Mouse (Mus musculus) v-Abl transformed pro-B cells (cell line): ENCODE results near the gene Aipl1.
"Not testable (repeated sequence)": the region's sequence is repeated elsewhere in the genome, so short reads cannot be mapped to it uniquely, and the experiment has no call there.

ENCODE experiments used
- in situ Hi-C, 2 experiments: fragments of 400-800 bp; cut with MboI; formaldehyde crosslinking; loops; one replicate each; pipeline ENCODE4 v1.15.1; 2025; ENCODE audit not compliant: unreplicated experiment in 2 of 2

Gene Aipl1

DNA sequence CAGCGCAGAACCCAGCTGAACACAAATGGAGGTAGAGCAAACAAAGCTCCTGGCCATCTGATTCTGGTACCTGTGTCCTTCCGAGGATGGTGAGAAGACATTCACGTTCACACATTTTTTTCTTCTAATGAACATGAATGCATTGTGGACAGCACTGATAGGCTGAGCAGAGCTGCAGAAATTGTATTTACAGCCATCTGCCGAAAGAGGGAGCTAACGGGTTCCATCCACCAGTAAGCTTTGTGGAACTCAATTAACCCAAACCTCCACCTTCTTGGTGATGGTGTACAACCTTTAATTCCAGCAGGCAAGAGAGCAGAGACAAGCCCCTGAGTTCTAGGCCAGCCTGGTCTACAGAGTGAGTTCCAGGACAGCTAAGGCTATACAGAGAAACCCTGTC lies 11.5 kb downstream of the Aipl1 start:
- in situ Hi-C loops = loop anchor here (10.0 to 25.0 kb wide), 3 partner anchors 351 to 1014 kb away; partner anchors contain the start of genes Derl2 (in 2 of the 2), Dhx33 (in 2 of the 2) and Mis12 (in 2 of the 2)

DNA sequence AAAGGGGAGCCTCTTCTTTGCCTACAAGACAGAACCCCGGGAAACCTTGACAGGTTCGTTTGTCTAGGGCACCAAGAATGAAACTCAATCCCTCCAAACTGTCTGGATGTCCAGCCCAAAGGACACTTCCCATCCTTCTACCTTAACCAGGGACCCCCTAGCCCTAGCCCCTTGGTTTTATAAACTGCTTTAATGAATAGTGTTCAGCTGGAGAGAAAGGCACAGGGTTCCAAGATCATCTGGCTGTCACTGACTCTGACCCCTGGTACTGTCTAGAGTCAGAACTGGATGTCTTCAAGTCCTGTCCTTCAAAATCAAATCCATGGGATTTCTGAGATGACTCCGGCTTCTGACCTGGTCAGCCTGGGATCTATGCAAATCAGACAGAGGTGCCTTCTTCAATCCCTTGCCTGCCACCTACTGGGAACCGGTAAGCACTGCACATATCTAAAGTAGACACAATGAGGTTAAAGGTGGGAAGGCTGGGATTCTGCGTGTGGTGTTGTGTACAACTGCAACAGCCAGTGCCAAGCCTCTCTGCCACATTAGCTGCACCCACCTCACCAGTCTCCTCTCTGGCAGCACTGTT lies 13.0 kb downstream of the Aipl1 start:
- in situ Hi-C loops = loop anchor here (5.0 to 10.0 kb wide), 4 partner anchors 167 to 467 kb away; no protein-coding TSS in a partner anchor

DNA sequence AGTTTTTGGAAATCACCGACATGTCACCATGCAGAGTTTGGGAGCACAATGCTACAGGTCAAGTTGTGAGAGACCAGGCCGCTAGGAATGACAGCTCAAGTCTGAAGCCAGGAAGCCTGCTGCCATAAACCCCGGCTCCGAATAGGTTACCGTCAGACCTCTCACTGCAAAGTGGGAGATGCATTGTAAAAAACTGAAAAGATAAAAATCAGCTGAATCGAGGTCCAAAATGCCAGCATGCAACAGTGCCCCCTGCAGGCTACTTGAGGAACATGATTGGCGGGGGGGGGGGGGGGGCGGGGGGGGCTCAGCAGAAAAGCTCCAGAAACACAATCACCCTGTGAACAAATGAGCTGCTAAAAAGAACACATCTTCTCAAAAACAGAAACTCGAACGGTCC lies 13.7 kb downstream of the Aipl1 start:
- in situ Hi-C loops = loop anchor here (5.0 to 10.0 kb wide), 4 partner anchors 166 to 466 kb away; no protein-coding TSS in a partner anchor

DNA sequence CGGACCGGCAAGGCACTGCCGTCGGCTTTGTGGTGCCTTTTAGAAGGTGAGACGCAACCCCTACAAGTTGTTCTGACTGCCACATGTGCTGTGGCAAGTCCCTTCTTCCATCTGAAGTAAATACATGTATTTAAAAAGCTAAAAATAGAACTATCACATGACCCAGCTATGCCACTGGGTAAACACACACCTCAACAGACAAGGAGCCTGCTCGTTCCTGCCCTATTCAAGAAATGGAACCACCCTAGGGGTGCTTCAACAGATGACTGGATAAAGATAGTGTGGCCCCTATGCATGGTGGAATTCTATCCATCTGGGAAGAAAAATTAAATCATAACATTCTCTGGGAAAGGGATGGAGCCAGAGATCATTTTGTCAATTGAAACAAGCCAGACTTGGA lies 14.5 kb downstream of the Aipl1 start:
- in situ Hi-C loops = loop anchor here (5.0 to 10.0 kb wide), 4 partner anchors 166 to 466 kb away; no protein-coding TSS in a partner anchor

DNA sequence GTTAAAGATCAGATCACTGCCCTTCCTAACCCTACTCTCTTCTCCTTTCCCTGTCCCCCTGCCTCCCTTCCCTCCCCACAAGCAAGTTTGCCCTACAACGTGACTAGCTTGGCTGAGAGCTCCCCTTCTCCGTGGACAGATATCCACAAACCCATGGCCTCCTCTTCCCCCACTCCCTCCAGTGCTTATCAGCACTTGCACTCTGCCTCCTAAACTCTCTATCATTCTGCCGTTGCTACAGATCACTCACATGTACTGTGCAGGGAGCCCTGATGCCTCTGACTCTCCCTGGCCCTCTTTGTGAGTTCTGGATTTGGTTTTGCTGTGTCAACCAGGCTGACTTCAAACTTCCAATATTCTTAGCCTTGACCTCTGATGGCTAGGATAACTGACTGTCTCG lies 16.3 kb downstream of the Aipl1 start:
- in situ Hi-C loops = loop anchor here (5.0 to 10.0 kb wide), 4 partner anchors 164 to 464 kb away; no protein-coding TSS in a partner anchor

DNA sequence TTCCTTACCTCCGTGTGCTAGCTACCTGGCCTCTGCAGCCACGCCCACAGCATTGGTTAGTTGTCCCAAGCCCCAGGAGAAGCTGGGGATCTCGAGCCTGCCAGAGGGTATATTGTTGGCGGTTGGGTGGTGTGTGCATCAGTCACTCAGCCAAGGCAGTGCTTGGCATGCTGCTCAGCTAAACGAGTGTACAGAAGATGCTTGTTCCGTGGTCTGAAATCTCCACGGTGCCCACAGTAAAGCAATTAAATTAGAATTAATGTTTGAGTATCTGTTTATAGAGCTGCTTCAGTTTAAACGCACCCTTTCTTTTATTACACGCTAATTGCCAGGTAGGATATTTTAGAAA lies 20.1 kb downstream of the Aipl1 start:
- in situ Hi-C loops = no loop called here

DNA sequence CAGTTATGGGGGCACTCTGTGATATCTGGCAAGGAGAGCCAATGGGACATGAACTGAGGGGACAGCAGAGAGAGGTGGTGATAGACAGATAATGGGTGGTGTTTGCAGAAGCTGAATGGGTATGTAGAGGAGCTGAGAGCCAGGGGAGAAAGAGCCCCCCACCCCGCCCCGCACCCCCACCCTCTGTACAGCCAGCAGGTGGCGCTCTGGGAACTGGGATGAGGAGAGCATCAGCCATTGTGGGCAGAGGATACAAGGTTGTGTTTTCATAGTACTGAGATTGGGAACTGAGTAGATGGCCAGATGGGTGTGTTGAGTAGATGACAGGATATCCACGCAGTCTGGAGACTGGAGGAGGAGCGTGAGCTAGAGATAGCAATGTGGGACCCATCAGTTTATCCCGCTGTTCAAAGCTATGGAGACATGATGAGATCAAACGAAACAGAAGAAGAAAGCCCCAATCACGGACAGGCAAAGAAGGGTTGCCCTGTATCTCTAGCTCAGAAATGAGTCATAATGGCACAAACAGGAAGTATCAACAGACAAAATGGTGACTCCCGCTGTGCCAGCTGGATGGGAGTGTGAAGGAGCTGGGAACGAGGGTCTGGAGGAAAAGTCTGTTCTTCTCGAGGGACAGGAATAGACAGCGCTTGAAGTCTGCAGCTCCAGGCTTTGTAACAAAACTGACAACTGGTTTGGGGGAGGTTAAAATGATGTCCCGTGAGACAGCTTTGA lies 20.6 kb downstream of the Aipl1 start:
- in situ Hi-C loops = no loop called here

DNA sequence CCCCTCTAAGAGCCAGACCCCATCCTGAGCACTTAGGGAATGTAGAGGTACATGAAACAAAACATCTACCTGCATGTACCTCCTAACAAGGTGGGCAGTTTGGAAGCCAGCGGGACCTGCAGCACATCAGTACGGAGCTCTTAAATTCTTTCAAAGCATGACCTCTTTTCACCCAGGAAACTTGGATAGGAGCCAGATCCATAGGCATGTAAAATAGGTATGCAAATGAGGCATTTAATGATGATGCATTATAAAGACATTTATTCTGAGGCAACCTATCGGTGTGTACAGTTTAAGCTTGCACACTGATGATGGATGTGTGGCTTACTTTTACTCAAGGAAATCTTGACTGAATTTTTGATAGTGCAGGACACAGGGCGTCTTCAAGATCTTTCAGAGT lies 22.6 kb downstream of the Aipl1 start:
- in situ Hi-C loops = no loop called here

DNA sequence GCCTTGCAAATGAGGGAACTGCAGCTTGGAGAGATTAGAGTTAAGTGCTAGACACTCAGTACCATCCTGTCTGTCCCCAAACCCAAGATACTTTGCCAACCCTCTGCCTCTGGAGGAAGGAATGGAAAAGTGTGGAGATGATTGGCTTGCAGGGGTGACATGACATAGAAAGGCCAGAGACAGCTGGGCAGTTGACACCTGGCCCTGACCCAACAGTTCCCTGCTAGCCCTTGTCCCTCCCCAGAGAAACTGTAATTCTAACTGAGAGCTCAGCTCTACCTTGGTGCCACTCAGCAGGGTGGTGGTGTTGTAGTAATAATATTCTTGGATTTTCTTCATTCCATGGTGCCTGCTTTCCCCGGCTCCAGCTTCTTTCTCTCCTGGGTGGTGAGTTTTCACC lies 25.4 kb downstream of the Aipl1 start:
- in situ Hi-C loops = no loop called here

DNA sequence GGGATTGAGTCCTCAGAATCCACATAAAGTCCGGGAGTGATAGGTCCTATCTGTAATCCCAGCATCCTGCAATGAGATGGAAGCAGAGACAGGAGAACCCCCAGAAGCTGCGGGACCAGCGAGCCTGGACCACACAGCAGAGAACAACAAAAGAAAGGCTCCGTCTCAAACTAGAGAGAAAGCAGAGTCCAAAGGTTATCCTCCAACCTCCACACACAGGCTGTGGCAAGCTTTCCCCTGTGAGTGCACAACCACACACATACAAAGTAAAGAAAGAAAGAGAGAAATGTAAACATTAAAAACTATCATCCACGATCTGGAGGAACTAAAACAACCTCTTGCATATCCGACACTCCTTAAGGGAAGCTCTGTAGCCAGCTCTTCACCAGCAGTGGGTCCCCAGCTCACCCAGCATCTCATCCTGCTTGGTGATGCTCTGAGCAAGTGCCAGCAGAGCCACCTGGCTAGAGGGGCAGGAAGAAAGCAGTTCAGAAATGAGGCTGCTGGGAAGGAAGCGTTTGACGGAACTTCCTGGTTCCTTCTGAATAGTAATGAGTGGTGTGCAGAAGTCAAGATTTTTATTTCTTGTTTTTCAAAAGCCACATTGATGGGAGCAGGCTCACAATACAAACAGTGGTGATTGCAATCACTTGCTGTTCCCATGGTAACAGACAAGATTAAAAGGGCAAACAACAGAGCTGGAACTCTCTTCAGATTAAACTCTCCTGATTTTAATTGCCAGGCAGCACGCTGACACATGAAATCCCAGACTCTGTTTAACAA lies 26.2 kb downstream of the Aipl1 start:
- in situ Hi-C loops = no loop called here

DNA sequence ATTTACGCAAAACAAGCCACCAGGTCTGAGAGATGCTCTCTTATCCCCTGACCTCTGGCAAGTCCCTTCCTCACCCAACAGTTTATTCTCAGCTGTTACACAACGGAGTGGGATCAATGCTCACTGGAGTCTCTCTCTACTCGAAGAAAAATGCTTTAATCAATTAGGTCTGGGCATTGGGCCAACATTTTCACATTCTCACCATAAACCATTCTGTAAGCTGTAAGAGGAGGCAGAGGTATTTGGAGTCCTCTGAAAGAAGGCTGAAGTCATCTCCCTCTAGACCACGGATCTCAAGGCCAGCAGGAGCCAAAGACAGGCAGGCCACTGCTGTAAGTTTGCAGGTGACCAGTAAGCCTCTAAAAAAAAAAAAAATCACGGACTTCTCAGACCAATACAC lies 26.9 kb downstream of the Aipl1 start:
- in situ Hi-C loops = no loop called here

DNA sequence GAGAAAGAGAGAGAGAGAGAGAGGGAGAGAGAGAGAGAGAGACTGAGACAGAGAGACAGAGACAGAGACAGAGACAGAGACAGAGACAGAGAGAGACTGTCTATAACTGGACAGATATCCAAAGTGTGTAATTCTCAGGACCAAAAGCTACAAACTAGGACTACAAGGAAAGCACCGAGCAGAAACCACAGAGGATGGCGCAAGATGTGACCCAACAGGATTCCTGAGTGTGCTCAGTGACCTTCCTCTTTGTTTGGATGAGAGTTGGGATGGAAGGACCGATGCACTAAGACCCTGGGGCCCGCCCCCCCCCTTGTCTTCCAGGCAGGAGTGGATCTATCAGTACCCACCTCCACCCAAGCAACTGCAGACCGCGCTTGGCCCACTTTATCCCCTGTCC lies 31.8 kb downstream of the Aipl1 start:
- in situ Hi-C loops = no loop called here

DNA sequence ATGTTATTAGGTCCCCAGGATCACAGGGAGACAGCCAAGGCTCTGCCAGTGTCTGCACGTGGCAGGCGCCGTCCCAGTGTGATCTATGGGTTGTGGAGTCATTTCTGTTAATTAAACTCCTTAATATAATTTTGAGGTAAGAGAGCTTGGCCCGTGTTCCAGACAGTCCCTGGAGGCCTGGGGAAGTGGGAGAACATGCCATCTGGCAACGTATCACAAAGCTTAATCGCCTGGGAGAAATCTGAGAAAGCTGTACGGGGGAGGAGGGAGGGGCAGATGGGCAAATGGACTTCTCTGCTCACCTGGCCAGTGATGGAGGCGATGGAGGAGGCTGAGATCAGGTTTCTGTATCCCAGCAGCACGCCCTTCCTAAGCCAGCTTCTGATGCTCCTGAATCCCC lies 34.1 kb downstream of the Aipl1 start:
- in situ Hi-C loops = no loop called here

DNA sequence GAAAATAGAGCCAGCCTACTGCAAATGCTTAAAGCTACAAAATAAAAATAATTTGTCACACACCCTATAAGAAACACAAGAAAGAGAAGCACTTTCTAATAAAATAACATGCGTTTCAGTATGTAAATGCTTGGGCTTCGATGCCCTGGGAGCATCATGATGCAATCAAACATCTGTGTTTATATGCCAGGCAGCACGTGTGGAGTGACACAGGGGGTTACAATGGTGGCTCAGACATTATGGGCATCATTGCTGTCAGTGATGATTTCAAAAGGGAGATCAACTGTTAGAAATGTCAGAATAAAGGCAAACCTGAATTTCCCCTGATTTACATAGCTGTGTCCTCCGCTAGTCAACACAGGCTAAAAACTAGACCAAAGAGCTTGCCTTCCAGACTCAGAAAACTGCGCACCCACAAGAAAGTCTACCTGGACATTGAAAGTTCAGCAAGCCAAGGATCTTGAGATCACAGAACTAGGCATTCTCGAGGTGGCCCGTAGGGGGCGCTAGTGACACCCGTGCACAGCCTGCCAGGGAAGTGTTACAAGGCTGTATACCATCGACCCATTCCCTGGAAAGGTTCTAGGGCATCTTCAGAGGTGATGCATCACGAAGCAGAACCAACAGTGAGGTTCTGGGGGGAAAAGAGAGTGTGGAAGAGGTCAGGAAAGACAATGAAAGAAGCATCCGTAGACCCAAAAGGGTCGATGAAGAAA lies 35.0 kb downstream of the Aipl1 start:
- in situ Hi-C loops = no loop called here

DNA sequence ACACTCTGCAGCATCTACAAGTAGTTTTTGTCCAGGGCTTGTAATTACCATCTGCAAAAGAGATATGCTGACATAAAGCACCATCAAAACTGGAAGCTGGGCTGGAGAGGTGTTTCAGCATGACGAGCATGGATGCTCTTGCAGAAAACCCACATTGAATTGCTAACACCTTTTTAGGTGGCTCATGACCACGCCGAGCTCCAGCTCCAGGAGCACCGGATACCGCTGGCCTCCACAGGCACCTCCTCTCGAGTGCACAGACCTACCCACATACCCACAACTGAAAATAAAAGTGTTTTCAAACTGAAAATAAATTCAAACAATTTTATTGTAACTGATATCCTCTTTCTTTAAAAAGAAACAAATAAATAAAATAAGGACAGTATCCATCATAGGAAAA lies 37.1 kb downstream of the Aipl1 start:
- in situ Hi-C loops = no loop called here

DNA sequence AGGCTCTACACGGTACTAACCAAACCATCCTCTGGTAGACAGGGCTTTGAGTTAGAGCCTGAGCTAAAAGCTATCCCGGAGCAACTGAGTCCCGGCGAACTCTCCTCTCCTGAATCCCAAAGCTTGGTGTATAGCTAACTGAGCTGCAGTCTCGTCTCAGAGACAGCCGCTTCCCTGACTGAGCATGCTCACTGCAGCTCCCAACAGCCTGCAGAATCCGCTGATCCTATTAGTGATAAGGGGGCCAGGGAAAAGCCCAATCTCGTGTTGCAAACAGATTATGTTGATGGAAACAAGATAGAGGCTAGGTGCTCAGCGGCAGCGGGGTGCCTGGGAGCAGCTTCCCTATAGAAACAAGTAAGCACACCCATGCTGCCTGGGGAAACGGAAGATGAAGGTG lies 40.5 kb downstream of the Aipl1 start:
- in situ Hi-C loops = no loop called here

DNA sequence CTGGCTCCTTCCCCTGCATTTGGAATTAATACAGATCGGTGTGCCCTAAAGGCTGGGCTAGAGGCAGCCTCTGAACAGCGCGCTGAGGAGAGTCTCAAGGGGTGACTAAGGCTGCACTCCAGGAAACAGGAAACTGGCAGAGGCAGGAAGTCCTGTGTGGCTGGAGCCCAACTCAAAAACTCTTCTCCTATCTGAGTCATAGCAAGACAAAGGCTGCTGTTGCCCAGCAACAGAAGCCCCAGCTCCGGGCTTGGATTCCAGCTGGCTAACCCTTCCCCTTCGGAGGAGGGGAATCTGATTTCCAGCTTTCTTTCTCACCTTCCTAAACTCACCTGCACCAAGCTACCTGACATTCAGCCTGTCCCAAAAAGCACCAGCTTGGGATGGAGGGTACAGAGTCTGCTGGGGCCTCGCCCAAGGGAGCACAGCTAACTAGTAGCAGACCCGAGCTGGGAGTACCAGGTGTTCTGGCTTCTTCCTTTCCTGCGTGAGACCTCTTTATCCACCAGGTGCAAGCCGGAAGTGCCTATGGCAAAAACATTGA lies 41.3 kb downstream of the Aipl1 start:
- in situ Hi-C loops = no loop called here

DNA sequence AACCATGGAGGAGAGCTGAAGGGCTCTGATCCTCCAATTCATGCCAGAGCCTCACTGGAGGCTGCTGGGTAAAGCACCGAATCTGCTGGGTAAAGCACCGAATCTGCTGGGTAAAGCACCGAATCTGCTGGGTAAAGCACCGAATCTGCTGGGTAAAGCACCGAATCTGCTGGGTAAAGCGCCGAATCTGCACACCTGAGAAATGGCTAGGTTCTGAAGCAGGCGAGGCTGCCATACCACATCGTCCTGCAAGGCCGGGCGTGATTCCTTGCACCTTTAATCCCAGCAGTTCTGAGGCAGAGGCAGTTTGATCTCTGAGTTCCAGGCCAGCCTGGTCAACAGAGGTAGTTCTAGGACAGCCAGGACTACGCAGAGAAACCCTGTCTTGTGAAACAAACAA lies 44.9 kb downstream of the Aipl1 start:
- in situ Hi-C loops = loop anchor here in 1 of 2 experiments (5.0 kb wide), 1 partner anchor 45 kb away; no protein-coding TSS in a partner anchor

DNA sequence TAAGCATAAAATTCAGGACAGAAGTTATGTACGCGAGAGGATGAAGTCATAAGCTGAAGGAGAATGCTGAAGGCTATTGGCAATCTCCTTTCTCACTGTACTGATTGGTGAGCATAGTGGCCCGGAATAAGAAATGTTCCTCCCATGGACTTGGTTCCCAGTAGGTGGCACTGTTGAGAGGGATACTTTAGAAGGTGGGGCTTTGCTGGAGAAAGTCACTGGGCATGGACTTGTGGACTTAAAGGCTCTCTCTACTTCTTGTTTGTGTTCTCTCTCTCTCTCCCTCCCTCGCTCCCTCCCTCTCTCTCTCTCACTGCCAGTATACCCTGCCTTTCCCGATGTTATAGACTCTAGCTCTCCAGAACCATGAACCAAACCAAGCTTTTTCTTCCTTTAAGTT lies 45.8 kb downstream of the Aipl1 start:
- in situ Hi-C loops = loop anchor here in 1 of 2 experiments (5.0 kb wide), 1 partner anchor 44 kb away; no protein-coding TSS in a partner anchor

DNA sequence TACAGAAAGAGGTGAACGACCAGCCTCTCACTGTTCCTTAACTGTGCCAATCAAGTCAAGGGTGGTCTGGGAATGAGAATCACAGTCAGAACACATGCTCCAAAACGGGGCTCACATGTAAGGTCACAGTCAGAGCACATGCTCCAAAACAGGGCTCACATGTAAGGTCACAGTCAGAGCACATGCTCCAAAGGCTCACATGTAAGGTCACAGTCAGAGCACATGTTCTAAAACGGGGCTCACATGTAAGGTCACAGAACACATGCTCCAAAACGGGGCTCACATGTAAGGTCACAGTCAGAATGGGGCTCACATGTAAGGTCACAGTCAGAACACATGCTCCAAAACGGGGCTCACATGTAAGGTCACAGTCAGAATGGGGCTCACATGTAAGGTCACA lies 47.9 kb downstream of the Aipl1 start:
- in situ Hi-C loops = not testable (repeated sequence)
